Mouse (Mus musculus) CH12.LX (cell line): Measurements from ENCODE around the gene Rgs3. TPM values are rescaled to one million over a fixed set of nuclear protein-coding genes. Genes with fewer than 3 reads are reported as not detected.

Source experiments
- DNase-seq: peaks from one replicate; pipeline ENCODE4 v3.0.0-alpha.2; 2013; ENCODE audit errors: extremely low read depth
- H3K27ac ChIP-seq: 2 replicates; pipeline ENCODE4 v1.5.1; 2012; ENCODE audit warnings: low read depth, mild to moderate bottlenecking, control low read depth, moderate library complexity; ENCODE audit not compliant: insufficient read depth
- H3K27me3 ChIP-seq: replicated peaks from 2 replicates; pipeline ENCODE3; 2012; ENCODE audit warnings: inconsistent platforms
- H3K36me3 ChIP-seq, 2 experiments: replicated peaks in 1 of 2; 2 replicates each; pipeline versions ENCODE3 to v1.6.1; 2012; ENCODE audit warnings: inconsistent platforms in 1 of 2, low read length in 1 of 2, mild to moderate bottlenecking in 1 of 2, mixed read lengths in 1 of 2, moderate library complexity in 1 of 2; ENCODE audit not compliant: control insufficient read depth in 1 of 2, insufficient read depth in 1 of 2
- H3K4me1 ChIP-seq, 2 experiments: 2 replicates each; pipeline ENCODE4 v1.6.1; 2012; ENCODE audit warnings: inconsistent platforms in 1 of 2, moderate library complexity in 1 of 2; ENCODE audit not compliant: insufficient read depth in 2 of 2, control insufficient read depth in 1 of 2
- H3K4me2 ChIP-seq: 2 replicates; pipeline ENCODE4 v1.6.1; 2012; ENCODE audit warnings: low read depth, mild to moderate bottlenecking, control low read depth; ENCODE audit not compliant: poor library complexity, insufficient read depth, severe bottlenecking
- H3K4me3 ChIP-seq, 3 experiments: fragments of 150-350 bp in 1 of 3; sonication (generic) in 1 of 3; replicated peaks in 1 of 3; 2 replicates each; pipeline versions ENCODE3 to v1.5.1; 2011 to 2012; ENCODE audit warnings: low read depth in 2 of 3, low read length in 2 of 3, mild to moderate bottlenecking in 2 of 3, moderate library complexity in 2 of 3, control low read depth in 1 of 3, improper control_type of control experiment in 1 of 3, inconsistent platforms in 1 of 3, mixed read lengths in 1 of 3; ENCODE audit not compliant: poor library complexity in 1 of 3
- H3K79me2 ChIP-seq: replicated peaks from 2 replicates; pipeline ENCODE4 v1.6.1; 2012; ENCODE audit warnings: mild to moderate bottlenecking, moderate library complexity; ENCODE audit not compliant: control insufficient read depth, poor library complexity, insufficient read depth, severe bottlenecking; ENCODE audit errors: extremely low read depth
- H3K9ac ChIP-seq: 2 replicates; pipeline ENCODE4 v1.6.1; 2012; ENCODE audit warnings: low read depth, mild to moderate bottlenecking, control low read depth, moderate library complexity; ENCODE audit not compliant: insufficient read depth
- H3K9me3 ChIP-seq: replicated peaks from 2 replicates; pipeline ENCODE3; 2012; ENCODE audit warnings: low read length, inconsistent platforms, mixed read lengths
- BHLHE40 ChIP-seq: IDR thresholded peaks from 2 replicates; pipeline ENCODE4 v1.6.1; 2011; ENCODE audit warnings: mild to moderate bottlenecking, low read depth, low read length, improper control_type of control experiment
- CHD1 ChIP-seq: IDR thresholded peaks from 2 replicates; pipeline ENCODE4 v1.6.1; 2012; ENCODE audit warnings: low read depth, low read length, improper control_type of control experiment, inconsistent platforms
- CHD2 ChIP-seq: IDR thresholded peaks from 2 replicates; pipeline ENCODE4 v1.6.1; 2011; ENCODE audit warnings: low read length, improper control_type of control experiment
- E2F4 ChIP-seq: IDR thresholded peaks from 2 replicates; pipeline ENCODE4 v1.6.1; 2011; ENCODE audit warnings: low read depth, low read length, improper control_type of control experiment; ENCODE audit not compliant: insufficient replicate concordance
- GABPA ChIP-seq: IDR thresholded peaks from 2 replicates; pipeline ENCODE4 v1.6.1; 2012; ENCODE audit warnings: low read depth, low read length, improper control_type of control experiment, inconsistent platforms; ENCODE audit not compliant: insufficient replicate concordance
- IRF4 ChIP-seq: IDR thresholded peaks from 2 replicates; pipeline ENCODE4 v1.6.1; 2014; ENCODE audit warnings: low read depth, mild to moderate bottlenecking, inconsistent platforms, low read length, improper control_type of control experiment
- JUN ChIP-seq: IDR thresholded peaks from 2 replicates; pipeline ENCODE4 v1.6.1; 2011; ENCODE audit warnings: low read depth, mild to moderate bottlenecking, low read length, improper control_type of control experiment, moderate library complexity; ENCODE audit not compliant: insufficient read depth
- JUND ChIP-seq: conservative IDR thresholded peaks from 2 replicates; pipeline ENCODE4 v1.6.1; 2011; ENCODE audit warnings: low read depth, low read length, improper control_type of control experiment
- MAFK ChIP-seq: IDR thresholded peaks from 2 replicates; pipeline ENCODE4 v1.6.1; 2011; ENCODE audit warnings: low read length, improper control_type of control experiment; ENCODE audit not compliant: insufficient replicate concordance
- MAX ChIP-seq: IDR thresholded peaks from 2 replicates; pipeline ENCODE4 v1.6.1; 2011; ENCODE audit warnings: low read length, improper control_type of control experiment
- MEF2A ChIP-seq: IDR thresholded peaks from 2 replicates; pipeline ENCODE4 v1.6.1; 2014; ENCODE audit warnings: low read depth, mild to moderate bottlenecking, inconsistent platforms, low read length, improper control_type of control experiment, borderline replicate concordance
- MYC ChIP-seq: IDR thresholded peaks from 2 replicates; pipeline ENCODE4 v1.6.1; 2011; ENCODE audit warnings: low read depth, mild to moderate bottlenecking, improper control_type of control experiment, low read length
- POLR2A ChIP-seq: IDR thresholded peaks from 2 replicates; pipeline ENCODE4 v1.6.1; 2011; ENCODE audit warnings: low read depth, mild to moderate bottlenecking, improper control_type of control experiment, low read length
- POLR2AphosphoS2 ChIP-seq: IDR thresholded peaks from 2 replicates; pipeline ENCODE4 v1.6.1; 2011; ENCODE audit warnings: low read depth, low read length, improper control_type of control experiment
- RAD21 ChIP-seq: IDR thresholded peaks from 2 replicates; pipeline ENCODE4 v1.6.1; 2011; ENCODE audit warnings: low read depth, mild to moderate bottlenecking, low read length, improper control_type of control experiment, moderate library complexity
- RCOR1 ChIP-seq: conservative IDR thresholded peaks from 2 replicates; pipeline ENCODE4 v1.6.1; 2012; ENCODE audit warnings: low read depth, mild to moderate bottlenecking, inconsistent platforms, low read length, improper control_type of control experiment
- SIN3A ChIP-seq: IDR thresholded peaks from 2 replicates; pipeline ENCODE4 v1.6.1; 2012; ENCODE audit warnings: low read length, improper control_type of control experiment, inconsistent platforms
- SMC3 ChIP-seq: IDR thresholded peaks from 2 replicates; pipeline ENCODE4 v1.6.1; 2011; ENCODE audit warnings: low read depth, low read length, improper control_type of control experiment
- TBP ChIP-seq: conservative IDR thresholded peaks from 2 replicates; pipeline ENCODE4 v1.6.1; 2011; ENCODE audit warnings: low read depth, low read length, improper control_type of control experiment
- USF1 ChIP-seq: IDR thresholded peaks from 2 replicates; pipeline ENCODE4 v1.6.1; 2014; ENCODE audit warnings: low read depth, mild to moderate bottlenecking, inconsistent platforms, low read length, improper control_type of control experiment
- ZKSCAN1 ChIP-seq: IDR thresholded peaks from 2 replicates; pipeline ENCODE4 v1.6.1; 2012; ENCODE audit warnings: low read depth, inconsistent platforms, low read length, improper control_type of control experiment, borderline replicate concordance
- ZMIZ1 ChIP-seq: IDR thresholded peaks from 2 replicates; pipeline ENCODE4 v1.6.1; 2012; ENCODE audit warnings: low read depth, mild to moderate bottlenecking, inconsistent platforms, low read length, improper control_type of control experiment
- ZNF384 ChIP-seq: IDR thresholded peaks from 2 replicates; pipeline ENCODE4 v1.6.1; 2012; ENCODE audit warnings: low read depth, low read length, improper control_type of control experiment, inconsistent platforms
- dilution Hi-C: fragments of 300-500 bp; cut with MboI; formaldehyde crosslinking; loops from 2 replicates; pipeline ENCODE4 v1.14.3; 2020; ENCODE audit warnings: low sequenced_read_pairs; ENCODE audit not compliant: extremely low pct_unique_long_range_greater_than_20kb, extremely low pct_ligation_motif_present
- in situ Hi-C: fragments of 300-500 bp; cut with MboI; formaldehyde crosslinking; loops from 3 replicates; pipeline ENCODE4 v1.14.3; 2019; ENCODE audit warnings: low sequenced_read_pairs, low pct_ligation_motif_present, low pct_unique_long_range_greater_than_20kb, mixed read lengths
- polyA plus RNA-seq: library from polyadenylated mRNA; unstranded; fragments of >175 nt; gene quantifications from 2 replicates; pipeline ENCODE4 v1.2.1, GENCODE M21; 2012; ENCODE audit warnings: low read depth; ENCODE audit not compliant: insufficient read length
- total RNA-seq, 2 experiments: library from RNA; depleted of rRNA; stranded (reverse); fragments of 300-350 nt in 1 of 2; fragments of >200 nt in 1 of 2; gene quantifications; 2 replicates each; pipeline ENCODE4 v1.2.3; 2012 to 2014

Gene Rgs3
- total and polyA plus RNA-seq, 3 experiments, result 3.3 to 6.0 (median 3.5) TPM

GRCm38 (mm10) chr4:62587067-62587466, 27.4 kb downstream of the Rgs3 start:
- H3K27me3 ChIP-seq, result peaks cover 7% of the 10 kb centered on the region
- H3K4me2 ChIP-seq, result no peak overlapping the region
- no peak for DNase-seq
- H3K9ac ChIP-seq, result no peak overlapping the region
- H3K4me1 ChIP-seq, result peaks cover 3 to 20% of the 10 kb centered on the region in 2 experiments; a peak in 3 of 4 replicates
- dilution Hi-C loops (no loop called here), in situ Hi-C loops (no loop called here)
- no peaks in the 10 kb centered on the region for H3K36me3 ChIP-seq
- H3K9me3 ChIP-seq, result peaks cover 6% of the 10 kb centered on the region
- TF ChIP-seq ZMIZ1 (no peak), CHD1 (no peak), SMC3 (no peak), MAX (no peak), RAD21 (no peak), GABPA (no peak), JUND (no peak), BHLHE40 (no peak), MEF2A (no peak), MAFK (no peak), POLR2AphosphoS2 (no peak), RCOR1 (no peak), TBP (no peak), SIN3A (no peak), JUN (no peak), POLR2A (no peak), ZNF384 (no peak), MYC (no peak), E2F4 (no peak), IRF4 (no peak)
- H3K27ac ChIP-seq, result no peak overlapping the region
- H3K4me3 ChIP-seq, result no peak overlapping the region
- no peaks in the 10 kb centered on the region for H3K79me2 ChIP-seq

DNA sequence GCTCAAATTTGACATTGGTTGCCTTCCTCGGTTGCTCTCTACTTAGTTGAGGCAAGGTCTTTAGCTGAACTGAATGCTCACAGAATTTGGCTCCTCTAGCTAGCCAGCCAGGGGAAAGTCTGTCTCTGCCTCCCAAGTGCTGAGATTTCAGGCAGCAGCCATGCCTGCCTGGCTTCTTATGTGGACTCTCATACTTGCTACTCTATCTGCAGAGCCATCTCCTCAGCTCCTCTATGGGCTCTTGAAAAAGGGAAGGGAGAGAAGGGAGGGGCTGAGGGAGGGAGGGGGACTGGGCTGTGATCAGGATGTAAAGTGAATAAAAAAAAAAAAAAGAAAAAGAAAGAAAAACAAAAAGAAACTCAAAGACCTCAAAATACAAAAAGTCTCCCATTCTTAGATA, 31.2 kb downstream of the Rgs3 start:
- Histone ChIP-seq H3K9me3 (no peaks in the 10 kb centered on the region), H3K4me2 (no peak overlapping the region), H3K36me3 (no peaks in the 10 kb centered on the region), H3K9ac (no peak overlapping the region), H3K79me2 (no peaks in the 10 kb centered on the region), H3K4me1 (no peaks in the 10 kb centered on the region), H3K4me3 (no peak overlapping the region), H3K27me3 (no peaks in the 10 kb centered on the region), H3K27ac (no peak overlapping the region)
- in situ Hi-C loops (no loop called here), dilution Hi-C loops (no loop called here)
- DNase-seq, result no peak
- no peak for TF ChIP-seq MEF2A
- TF ChIP-seq ZKSCAN1, result no peak
- TF ChIP-seq RCOR1, result no peak
- TF ChIP-seq POLR2AphosphoS2, result no peak
- TF ChIP-seq USF1, result no peak
- TF ChIP-seq CHD2, result no peak
